Mouse (Mus musculus): ENCODE measurements at regions not wholly inside any gene's neighbourhood (a gene's known extent, or its start where the extent isn't known, plus 50 kb on each side); places are given as distances from the start of the nearest gene placed in this dataset.

GRCm38 (mm10) chrX:18687216-18687615 is 226.0 kb upstream of the 4930578C19Rik start:
- TF ChIP-seq EP300 (IDR thresholded peaks at IDR 0.05; ENCODE audit: low read length) (no peak), ZNF384 (IDR thresholded peaks at IDR 0.05; ENCODE audit: low read depth, low read length) (no peak), CTCF (conservative IDR thresholded peaks at IDR 0.05 in 1 of 2, IDR thresholded peaks at IDR 0.05 in 1 of 2; ENCODE audit: low read depth in 2 of 2, low read length in 2 of 2) (no peak), POLR2A (IDR thresholded peaks at IDR 0.05; ENCODE audit: low read depth, low read length) (no peak), ZKSCAN1 (IDR thresholded peaks at IDR 0.05; ENCODE audit: borderline replicate concordance, low read depth, low read length) (no peak), CHD1 (IDR thresholded peaks at IDR 0.05; ENCODE audit: low read depth, low read length) (no peak)

Measured in CH12.LX (cell line).